ENCODE assay signal across 15 mouse cellular contexts in genomic region chr9:23161346-23161745, GRCm38 (mm10).
A peak's percentile ranks its signal among the peaks of the same experiment; 100 is the strongest.
DNase-seq lines count a peak whose midpoint lies in the region; ATAC-seq and TF ChIP-seq lines count a peak whose summit lies in the region.
"Had no signal": no experiment of that assay in that cellular context is flagged by ENCODE, and none has a peak within 500 bp of the region (broad histone marks: within the 10 kb centered on the region; RNA-seq: fewer than 3 reads in every experiment).

No protein-coding gene starts in this region.

- no peak for TF ChIP-seq POLR2A in lung, adult 2 months (IDR thresholded peaks at IDR 0.05; ENCODE audit: borderline replicate concordance, extremely low read depth, low read depth, low read length)

- H3K9me3 ChIP-seq in intestine, embryonic 15.5 days = no peaks in the 10 kb centered on the region
- no peaks in the 10 kb centered on the region for H3K9me3 ChIP-seq in intestine, embryonic 16.5 days (ENCODE audit: control insufficient read depth, low read length)
- H3K9me3 ChIP-seq in lung, embryonic 15.5 days = no peaks in the 10 kb centered on the region
- H3K9me3 ChIP-seq: embryonic facial prominence, embryonic 12.5 days; forebrain, embryonic 15.5 days; hindbrain, embryonic 12.5 days; kidney, embryonic 15.5 days had no signal

- DNase-seq in adrenal gland, postnatal 10 days = peak; percentile 15
- DNase-seq in adrenal gland, adult 18-20 months (ENCODE audit: low spot score in 2 of 2) = no peak
- DNase-seq in lung, adult 2 months = no peak
- peak; percentile 44 for DNase-seq in Muller cell, postnatal 12 days (ENCODE audit: inconsistent ontology term)
- DNase-seq: cerebellum, adult 9-10 months had no signal

- peak; percentile 65 for ATAC-seq in intestine, embryonic 15.5 days
- ATAC-seq in intestine, embryonic 16.5 days = no peak
- peak; percentile 81; the same call in 1 of the 2 replicates for ATAC-seq in lung, embryonic 15.5 days (ENCODE audit: borderline replicate concordance, extremely low read depth, low FRiP score, low TSS enrichment)
- ATAC-seq in monocyte, adult 5-6 weeks (replicated peaks; ENCODE audit: insufficient number of reproducible peaks, low FRiP score, low TSS enrichment, poor library complexity, severe bottlenecking) = no peak
- ATAC-seq: CD4-positive, CD25-positive, alpha-beta regulatory T cell, adult 4 months; forebrain, embryonic 15.5 days had no signal

- no peak overlapping the region for H3K4me3 ChIP-seq in intestine, embryonic 15.5 days (replicated peaks)
- H3K4me3 ChIP-seq in intestine, embryonic 16.5 days (ENCODE audit: low read length) = no peak overlapping the region
- no peak overlapping the region for H3K4me3 ChIP-seq in lung, embryonic 15.5 days
- H3K4me3 ChIP-seq in lung, adult 2 months (replicated peaks; ENCODE audit: extremely low read depth, low read depth, low read length) = no peak overlapping the region
- H3K4me3 ChIP-seq: embryonic facial prominence, embryonic 12.5 days; forebrain, embryonic 15.5 days; hindbrain, embryonic 12.5 days; kidney, embryonic 15.5 days had no signal

- H3K27me3 ChIP-seq in intestine, embryonic 15.5 days (replicated peaks) = no peaks in the 10 kb centered on the region
- H3K27me3 ChIP-seq in intestine, embryonic 16.5 days (replicated peaks; ENCODE audit: control insufficient read depth, insufficient read depth, low read length) = no peaks in the 10 kb centered on the region
- no peaks in the 10 kb centered on the region for H3K27me3 ChIP-seq in lung, embryonic 15.5 days
- H3K27me3 ChIP-seq: embryonic facial prominence, embryonic 12.5 days; forebrain, embryonic 15.5 days; hindbrain, embryonic 12.5 days; kidney, embryonic 15.5 days had no signal

- no peak overlapping the region for H3K27ac ChIP-seq in intestine, embryonic 15.5 days
- no peak overlapping the region for H3K27ac ChIP-seq in intestine, embryonic 16.5 days (ENCODE audit: low read length)
- H3K27ac ChIP-seq in lung, embryonic 15.5 days = 0 out of 2 replicates have a peak overlapping the region, but pooled peaks have one; percentile 17
- H3K27ac ChIP-seq: embryonic facial prominence, embryonic 12.5 days; forebrain, embryonic 15.5 days; hindbrain, embryonic 12.5 days; kidney, embryonic 15.5 days had no signal

- peaks cover 3% of the 10 kb centered on the region for H3K4me1 ChIP-seq in intestine, embryonic 15.5 days (replicated peaks)
- peaks cover 5% of the 10 kb centered on the region; the same call in 1 of the 2 replicates for H3K4me1 ChIP-seq in intestine, embryonic 16.5 days (ENCODE audit: control insufficient read depth, insufficient read depth, low read length)
- H3K4me1 ChIP-seq in lung, embryonic 15.5 days = peaks cover 12% of the 10 kb centered on the region; the same call in 1 of the 2 replicates
- H3K4me1 ChIP-seq in lung, adult 2 months (ENCODE audit: control insufficient read depth, insufficient read depth, low read length) = no peaks in the 10 kb centered on the region
- H3K4me1 ChIP-seq: hindbrain, embryonic 12.5 days; kidney, embryonic 15.5 days had no signal

- WGBS in intestine, embryonic 15.5 days = 54% methylated on average over 7 of the region's 7 CpGs
- 55% methylated on average over 7 of the region's 7 CpGs for WGBS in intestine, embryonic 16.5 days
- WGBS in lung, embryonic 15.5 days = 45% methylated on average over 7 of the region's 7 CpGs
- 69% methylated on average over 7 of the region's 7 CpGs for WGBS in lung, adult 2 months

- no peak overlapping the region for H3K4me2 ChIP-seq in intestine, embryonic 15.5 days (replicated peaks)
- no peak overlapping the region for H3K4me2 ChIP-seq in intestine, embryonic 16.5 days (ENCODE audit: low read depth, low read length)
- H3K4me2 ChIP-seq in lung, embryonic 15.5 days = no peak overlapping the region
- H3K4me2 ChIP-seq: embryonic facial prominence, embryonic 12.5 days; forebrain, embryonic 15.5 days; hindbrain, embryonic 12.5 days; kidney, embryonic 15.5 days; midbrain, embryonic 11.5 days had no signal

- no peaks in the 10 kb centered on the region for H3K36me3 ChIP-seq in intestine, embryonic 15.5 days
- H3K36me3 ChIP-seq in intestine, embryonic 16.5 days (ENCODE audit: control insufficient read depth, insufficient read depth, low read length) = no peaks in the 10 kb centered on the region
- H3K36me3 ChIP-seq in lung, embryonic 15.5 days = no peaks in the 10 kb centered on the region
- H3K36me3 ChIP-seq: embryonic facial prominence, embryonic 12.5 days; forebrain, embryonic 15.5 days; hindbrain, embryonic 12.5 days; kidney, embryonic 15.5 days had no signal

- no peak overlapping the region for H3K9ac ChIP-seq in intestine, embryonic 15.5 days
- H3K9ac ChIP-seq in intestine, embryonic 16.5 days (ENCODE audit: low read depth, low read length) = no peak overlapping the region
- H3K9ac ChIP-seq in lung, embryonic 15.5 days = no peak overlapping the region
- H3K9ac ChIP-seq: embryonic facial prominence, embryonic 12.5 days; forebrain, embryonic 15.5 days; hindbrain, embryonic 12.5 days; kidney, embryonic 15.5 days had no signal

- no peak for TF ChIP-seq CTCF in lung, adult 2 months (IDR thresholded peaks at IDR 0.05; ENCODE audit: insufficient read depth, low read length)

Comparison
In these comparisons a context has a peak if more than half of its experiments do, and no peak if none do; other contexts are left out.
1. DNase-seq: peak in adrenal gland, postnatal 10 days (single experiment) and Muller cell, postnatal 12 days (single experiment); none in adrenal gland, adult 18-20 months (0 of 2) and lung, adult 2 months (single experiment).
2. ATAC-seq: peak in intestine, embryonic 15.5 days (single experiment) and lung, embryonic 15.5 days (single experiment); none in intestine, embryonic 16.5 days (single experiment) and monocyte, adult 5-6 weeks (single experiment).